Mouse (Mus musculus): ENCODE measurements around the gene Gm8890. TPM values are rescaled to one million over a fixed set of nuclear protein-coding genes. Genes with fewer than 3 reads are reported as not detected.
"Not testable (repeated sequence)": the region's sequence is repeated elsewhere in the genome, so short reads cannot be mapped to it uniquely, and the experiment has no call there.

The Gm8890 gene
- total RNA-seq (2012; rRNA removed) (not detected in 2 replicates), polyA plus RNA-seq (2012; ENCODE audit: insufficient read depth in 1 of 2, insufficient read length in 2 of 2, low read depth in 1 of 2, low replicate concordance in 2 of 2, missing spikeins in 1 of 2) (not detected)

DNA sequence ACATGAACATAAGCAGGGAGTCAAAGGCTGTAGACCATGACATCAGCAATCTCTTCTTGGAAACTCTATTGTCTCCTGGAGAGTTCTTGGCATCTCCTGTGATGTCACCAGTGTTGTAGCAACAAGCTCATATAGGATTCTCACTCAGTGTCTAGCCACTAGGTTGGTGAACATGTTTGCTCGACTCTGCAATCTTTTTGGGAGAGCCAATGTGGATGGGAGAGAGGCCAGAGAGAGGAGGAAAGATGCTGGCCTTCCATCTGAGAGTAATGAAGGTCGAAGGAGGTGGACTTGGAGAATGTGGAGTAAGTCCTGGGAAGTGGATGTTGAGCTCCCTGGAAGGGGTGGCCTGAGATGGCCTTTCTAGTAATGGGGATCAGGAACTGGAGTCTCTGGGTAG, at the start of gene Gm8890:
Gene Gm8890 (plus strand): TSS at position 301 of the 400 bp plus-strand sequence.
- not testable (repeated sequence) for H3K27ac ChIP-seq (ENCODE audit: control insufficient read depth, low read depth, low read length); H3K4me1 ChIP-seq (ENCODE audit: control insufficient read depth in 1 of 2, insufficient read depth in 2 of 2, low read length in 2 of 2); H3K9ac ChIP-seq (ENCODE audit: control insufficient read depth, low read depth, low read length, poor library complexity, severe bottlenecking); H3K36me3 ChIP-seq (ENCODE audit: control insufficient read depth in 1 of 2, insufficient read depth in 2 of 2, low read length in 2 of 2); H3K4me3 ChIP-seq (ENCODE audit: control insufficient read depth in 1 of 2, insufficient read depth in 1 of 2, low read depth in 2 of 2, low read length in 2 of 2); H3K9me3 ChIP-seq (replicated peaks; ENCODE audit: insufficient read depth, low read length); H3K27me3 ChIP-seq (ENCODE audit: control insufficient read depth in 1 of 2, insufficient read depth in 2 of 2, low read length in 2 of 2); DNase-seq (ENCODE audit: low read depth, low spot score); H3K79me2 ChIP-seq (ENCODE audit: control insufficient read depth, insufficient read depth, low read length, poor library complexity)

DNA sequence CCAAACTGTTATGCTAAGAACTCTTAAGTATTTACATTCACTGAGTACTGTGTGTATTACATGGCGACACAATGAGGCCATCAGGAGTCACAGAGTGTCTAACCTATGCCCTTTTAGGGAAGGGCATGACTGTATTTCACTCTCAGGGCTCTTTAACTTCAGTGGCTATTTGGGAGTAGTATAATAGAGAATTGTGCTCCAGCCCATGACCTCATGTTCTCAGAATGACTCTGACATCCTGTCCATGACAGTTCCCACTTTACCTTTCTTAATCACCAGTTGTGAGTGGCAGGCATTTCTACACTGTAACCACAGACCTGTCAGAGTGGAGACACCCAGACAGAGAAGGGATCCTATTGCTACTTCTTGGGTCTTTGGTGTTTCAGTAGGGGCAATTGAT, 388 bp downstream of the Gm8890 start:
- not testable (repeated sequence) for DNase-seq (ENCODE audit: low read depth, low spot score); H3K4me3 ChIP-seq (ENCODE audit: control insufficient read depth in 1 of 2, insufficient read depth in 1 of 2, low read depth in 2 of 2, low read length in 2 of 2); H3K4me1 ChIP-seq (ENCODE audit: control insufficient read depth in 1 of 2, insufficient read depth in 2 of 2, low read length in 2 of 2); H3K79me2 ChIP-seq (ENCODE audit: control insufficient read depth, insufficient read depth, low read length, poor library complexity); H3K27ac ChIP-seq (ENCODE audit: control insufficient read depth, low read depth, low read length); H3K36me3 ChIP-seq (ENCODE audit: control insufficient read depth in 1 of 2, insufficient read depth in 2 of 2, low read length in 2 of 2); H3K27me3 ChIP-seq (ENCODE audit: control insufficient read depth in 1 of 2, insufficient read depth in 2 of 2, low read length in 2 of 2); H3K9me3 ChIP-seq (replicated peaks; ENCODE audit: insufficient read depth, low read length); H3K9ac ChIP-seq (ENCODE audit: control insufficient read depth, low read depth, low read length, poor library complexity, severe bottlenecking)

Other genes starting within 250 kb of the Gm8890 start
- gene Gm8879, start 128.4 kb upstream of the Gm8890 start, total RNA-seq (2012; rRNA removed): not detected in 2 replicates
- not detected for gene Gm8879, start 128.4 kb upstream of the Gm8890 start, polyA plus RNA-seq (2012; ENCODE audit: insufficient read depth in 1 of 2, insufficient read length in 2 of 2, low read depth in 1 of 2, low replicate concordance in 2 of 2, missing spikeins in 1 of 2)
- gene Gm5861, start 73.0 kb upstream of the Gm8890 start, total RNA-seq (2012; rRNA removed): not detected in 2 replicates
- gene Gm5861, start 73.0 kb upstream of the Gm8890 start, polyA plus RNA-seq (2012; ENCODE audit: insufficient read depth in 1 of 2, insufficient read length in 2 of 2, low read depth in 1 of 2, low replicate concordance in 2 of 2, missing spikeins in 1 of 2): not detected
- gene Speer1, start 85.5 kb downstream of the Gm8890 start, total RNA-seq (2012; rRNA removed): not detected in 2 replicates
- gene Speer1, start 85.5 kb downstream of the Gm8890 start, polyA plus RNA-seq (2012; ENCODE audit: insufficient read depth in 1 of 2, insufficient read length in 2 of 2, low read depth in 1 of 2, low replicate concordance in 2 of 2, missing spikeins in 1 of 2): not detected
- gene Gm8897, start 160.4 kb downstream of the Gm8890 start, total RNA-seq (2012; rRNA removed): not detected in 2 replicates
- not detected for gene Gm8897, start 160.4 kb downstream of the Gm8890 start, polyA plus RNA-seq (2012; ENCODE audit: insufficient read depth in 1 of 2, insufficient read length in 2 of 2, low read depth in 1 of 2, low replicate concordance in 2 of 2, missing spikeins in 1 of 2)
- gene Gm8906, start 246.7 kb downstream of the Gm8890 start, total RNA-seq (2012; rRNA removed): not detected in 2 replicates
- not detected for gene Gm8906, start 246.7 kb downstream of the Gm8890 start, polyA plus RNA-seq (2012; ENCODE audit: insufficient read depth in 1 of 2, insufficient read length in 2 of 2, low read depth in 1 of 2, low replicate concordance in 2 of 2, missing spikeins in 1 of 2)